Mouse (Mus musculus) liver, embryonic 12.5 days (tissue): ENCODE data around the gene Eif4ebp2. TPM values are rescaled to one million over a fixed set of nuclear protein-coding genes. Genes with fewer than 3 reads are reported as not detected.

ENCODE experiments used
- ATAC-seq: fragments of 200-750 bp; cut with Nextera tagmentation; 2 replicates; pipeline ENCODE4 v1.8.0; 2017; ENCODE audit warnings: moderate number of reproducible peaks, mild to moderate bottlenecking, moderate library complexity
- H3K27ac ChIP-seq: fragments of 300-500 bp; sonication (generic); 2 replicates; pipeline ENCODE4 v1.5.1; 2016; ENCODE audit warnings: mild to moderate bottlenecking
- H3K27me3 ChIP-seq: fragments of 300-500 bp; sonication (generic); replicated peaks from 2 replicates; pipeline ENCODE4 v1.6.1; 2016; ENCODE audit warnings: mild to moderate bottlenecking, moderate library complexity
- H3K36me3 ChIP-seq: fragments of 300-500 bp; sonication (generic); 2 replicates; pipeline ENCODE4 v1.6.1; 2016; ENCODE audit warnings: mild to moderate bottlenecking, moderate library complexity
- H3K4me1 ChIP-seq: fragments of 300-500 bp; sonication (generic); 2 replicates; pipeline ENCODE4 v1.6.1; 2016
- H3K4me2 ChIP-seq: fragments of 300-500 bp; sonication (generic); 2 replicates; pipeline ENCODE4 v1.6.1; 2016; ENCODE audit warnings: mild to moderate bottlenecking, moderate library complexity
- H3K4me3 ChIP-seq: fragments of 300-500 bp; sonication (generic); 2 replicates; pipeline ENCODE4 v1.5.1; 2016; ENCODE audit warnings: mild to moderate bottlenecking, moderate library complexity
- H3K9ac ChIP-seq: fragments of 300-500 bp; sonication (generic); 2 replicates; pipeline ENCODE4 v1.6.1; 2016; ENCODE audit warnings: mild to moderate bottlenecking, moderate library complexity
- H3K9me3 ChIP-seq: fragments of 300-500 bp; sonication (generic); replicated peaks from 2 replicates; pipeline ENCODE4 v1.6.1; 2016; ENCODE audit warnings: mild to moderate bottlenecking, moderate library complexity
- WGBS: fragments of 180-500 bp; shearing (Covaris S2); methylation state at CpG from one replicate; pipeline ENCODE4 v1.1.7; 2016; ENCODE audit not compliant: insufficient replicate concordance; 5-methylcytosine and 5-hydroxymethylcytosine counted together
- polyA plus RNA-seq: library from polyadenylated mRNA; unstranded; fragments of >200 nt; fragmentation: Nextera tagmentation; extraction: Ambion mirVana; gene quantifications from 2 replicates; pipeline ENCODE4 v1.2.1, GENCODE M21; 2016

Gene Eif4ebp2
- 55.2 and 57.6 TPM in 2 replicates for polyA plus RNA-seq

DNA sequence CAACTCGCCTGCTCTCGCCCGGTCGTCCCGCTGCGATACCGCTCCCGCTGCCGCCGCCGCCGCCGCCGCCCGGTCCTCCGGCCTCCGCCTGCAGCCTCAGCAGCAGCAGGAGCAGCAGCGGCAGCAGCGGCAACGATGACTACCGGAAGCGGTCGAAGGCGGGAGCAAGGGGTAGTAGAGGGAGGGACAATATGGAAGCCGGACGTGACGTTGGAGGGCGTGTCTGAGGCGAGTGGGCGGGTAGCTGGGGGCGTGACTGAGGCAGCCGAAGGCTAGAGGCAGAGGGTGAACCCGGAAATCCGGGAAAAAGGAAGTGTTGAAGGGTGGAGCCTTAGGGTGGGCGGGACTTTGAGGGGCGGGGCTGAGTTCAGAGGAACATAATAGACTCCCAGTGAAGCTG is at the start of gene Eif4ebp2:
TSS of gene Eif4ebp2 (minus strand) at position 17 of the 400 bp plus-strand sequence.
- Histone ChIP-seq H3K4me3 (peak within 1 kb of the TSS; percentile 78), H3K9me3 (no peaks in the 10 kb centered on the region), H3K27ac (peak within 1 kb of the TSS; percentile 92), H3K9ac (peak within 1 kb of the TSS; percentile 87), H3K36me3 (peaks cover 31% of the 10 kb centered on the region), H3K4me1 (peaks cover 46% of the 10 kb centered on the region), H3K4me2 (peak within 1 kb of the TSS; percentile 75), H3K27me3 (no peaks in the 10 kb centered on the region)
- ATAC-seq = peak; percentile 96
- WGBS = under 1% methylated on average over 36 of the region's 36 CpGs

DNA sequence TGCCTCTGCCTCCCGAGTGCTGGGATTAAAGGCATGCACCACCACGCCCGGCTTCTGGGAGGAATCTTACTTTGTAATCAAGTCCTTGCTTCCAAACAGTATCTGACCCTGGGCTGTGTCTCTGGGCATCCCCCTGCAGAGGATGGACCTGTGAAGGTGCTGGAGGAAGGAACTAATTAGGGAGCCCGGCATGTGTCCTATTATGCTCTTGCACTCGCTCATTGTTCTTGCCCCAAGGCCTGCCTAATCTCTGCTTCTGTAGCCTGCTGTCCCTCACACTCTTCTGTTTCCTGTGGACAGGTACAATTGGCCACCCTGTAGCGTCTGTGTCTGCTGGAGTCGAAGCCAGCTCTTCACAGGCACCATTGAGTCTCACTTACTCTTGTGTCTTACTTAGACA is 48.3 kb upstream of the Eif4ebp2 start:
- WGBS = 61% methylated on average over 7 of the region's 7 CpGs
- no peaks in the 10 kb centered on the region; the same call in 1 of the 2 replicates for H3K9me3 ChIP-seq
- no peak overlapping the region for H3K4me3 ChIP-seq
- no peak overlapping the region for H3K9ac ChIP-seq
- no peak for ATAC-seq
- no peaks in the 10 kb centered on the region for H3K27me3 ChIP-seq
- no peak overlapping the region for H3K27ac ChIP-seq
- H3K36me3 ChIP-seq = no peaks in the 10 kb centered on the region; the same call in 1 of the 2 replicates
- H3K4me2 ChIP-seq = no peak overlapping the region
- H3K4me1 ChIP-seq = peaks cover 8% of the 10 kb centered on the region; the same call in 1 of the 2 replicates

DNA sequence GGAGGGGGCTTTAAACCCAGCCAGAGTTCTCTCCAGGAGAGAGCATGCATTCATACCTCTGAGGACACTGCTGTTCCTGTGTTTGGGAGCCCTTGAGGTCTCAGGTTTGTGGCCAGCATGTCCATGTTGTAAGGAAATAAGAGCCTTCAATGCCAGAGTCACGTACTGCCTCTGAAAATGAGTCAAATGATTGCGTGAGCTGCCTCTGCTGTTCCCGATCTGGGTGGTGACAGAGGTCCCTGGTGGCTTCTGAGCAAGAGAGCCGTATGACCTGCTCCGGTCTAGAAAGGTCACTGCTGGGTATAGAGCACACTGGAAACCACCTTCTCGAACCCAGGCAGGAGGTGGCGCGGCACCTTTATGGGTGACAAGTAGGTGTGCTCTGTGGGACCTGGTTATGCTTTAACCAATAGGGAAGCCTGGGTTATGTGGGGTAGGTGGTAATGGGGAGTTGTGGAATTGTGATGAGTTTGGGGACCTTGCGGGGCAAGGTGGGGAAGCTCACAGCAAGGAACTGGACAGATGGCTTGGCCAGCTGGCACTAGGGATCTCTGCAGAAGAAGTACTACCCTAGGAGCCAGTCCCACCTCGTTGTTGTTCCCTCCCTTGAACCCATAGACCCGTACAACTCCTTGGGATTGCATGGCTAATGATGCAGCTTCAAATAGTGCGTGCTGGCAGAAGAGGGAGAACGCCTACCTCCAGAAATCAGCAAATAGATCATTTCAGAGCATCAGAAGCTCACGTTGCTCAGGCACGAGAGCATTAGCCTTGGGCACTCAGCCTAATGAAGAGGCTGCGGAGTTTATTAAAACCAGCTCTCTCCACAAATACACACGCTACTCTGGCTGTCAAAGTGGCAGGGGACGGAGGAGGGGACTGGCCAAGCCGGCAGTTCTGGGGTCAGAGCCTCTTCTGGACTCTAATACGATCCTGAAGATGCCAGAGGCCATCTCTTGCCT is 47.3 kb upstream of the Eif4ebp2 start:
- no peaks in the 10 kb centered on the region; the same call in 1 of the 2 replicates for H3K9me3 ChIP-seq
- no peaks in the 10 kb centered on the region for H3K27me3 ChIP-seq
- H3K9ac ChIP-seq = no peak overlapping the region
- no peak for ATAC-seq
- no peak overlapping the region for H3K27ac ChIP-seq
- peaks cover 17% of the 10 kb centered on the region for H3K4me1 ChIP-seq
- 81% methylated on average over 20 of the region's 20 CpGs for WGBS
- H3K36me3 ChIP-seq = no peaks in the 10 kb centered on the region; the same call in 1 of the 2 replicates
- no peak overlapping the region for H3K4me3 ChIP-seq
- H3K4me2 ChIP-seq = no peak overlapping the region

DNA sequence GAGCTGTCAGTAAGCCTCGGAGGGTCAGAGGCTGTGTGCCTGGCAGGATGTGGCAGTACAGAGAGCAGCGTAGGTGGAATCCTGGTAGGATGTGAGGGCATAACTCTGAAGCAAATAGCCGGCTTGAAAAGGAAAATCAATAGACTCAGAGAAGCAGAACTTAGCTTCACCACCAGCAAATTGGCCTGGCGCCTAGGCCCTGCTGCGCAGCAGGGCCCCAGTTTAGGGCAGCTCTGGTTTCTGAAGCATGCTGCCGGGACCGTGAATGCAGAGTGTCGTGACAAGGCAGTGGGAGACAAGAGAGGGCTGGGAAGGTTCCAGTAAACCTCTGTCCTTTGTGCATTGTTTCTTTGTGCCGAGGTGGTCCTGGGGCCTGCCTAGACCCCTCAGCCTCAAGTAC is 43.8 kb upstream of the Eif4ebp2 start:
- H3K27ac ChIP-seq = 0 out of 2 replicates have a peak overlapping the region, but pooled peaks have one; percentile 41
- no peak overlapping the region for H3K4me3 ChIP-seq
- H3K27me3 ChIP-seq = no peaks in the 10 kb centered on the region
- H3K4me2 ChIP-seq = no peak overlapping the region
- ATAC-seq = no peak
- peaks cover 43% of the 10 kb centered on the region for H3K4me1 ChIP-seq
- no peaks in the 10 kb centered on the region for H3K9me3 ChIP-seq
- no peaks in the 10 kb centered on the region; the same call in 1 of the 2 replicates for H3K36me3 ChIP-seq
- 72% methylated on average over 9 of the region's 9 CpGs for WGBS
- H3K9ac ChIP-seq = no peak overlapping the region

DNA sequence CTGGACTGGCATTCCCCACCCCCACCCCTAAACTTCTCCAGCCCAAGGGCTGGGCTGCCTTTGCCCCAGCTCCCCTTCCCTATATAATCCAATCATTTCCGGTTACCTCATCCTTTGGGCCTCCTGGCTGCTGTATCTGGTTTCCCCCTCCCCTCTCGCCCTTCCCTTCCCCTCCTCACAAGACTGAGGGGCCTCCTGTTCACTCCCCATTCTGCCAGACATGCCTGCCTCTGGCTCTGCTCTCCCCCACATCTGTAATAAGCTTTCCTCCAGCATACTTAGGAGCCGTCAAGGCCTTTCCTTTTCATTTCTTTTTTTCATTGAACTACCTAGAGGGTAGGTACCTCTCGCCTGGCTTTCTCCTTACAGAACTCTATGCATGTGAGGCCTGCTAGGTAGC is 43.0 kb upstream of the Eif4ebp2 start:
- H3K4me3 ChIP-seq = no peak overlapping the region
- peaks cover 51% of the 10 kb centered on the region for H3K4me1 ChIP-seq
- 57% methylated on average over 4 of the region's 4 CpGs for WGBS
- ATAC-seq = no peak
- H3K27me3 ChIP-seq = no peaks in the 10 kb centered on the region
- H3K36me3 ChIP-seq = no peaks in the 10 kb centered on the region; the same call in 1 of the 2 replicates
- H3K9me3 ChIP-seq = no peaks in the 10 kb centered on the region
- H3K4me2 ChIP-seq = no peak overlapping the region
- no peak overlapping the region for H3K9ac ChIP-seq
- H3K27ac ChIP-seq = 0 out of 2 replicates have a peak overlapping the region, but pooled peaks have one; percentile 3

DNA sequence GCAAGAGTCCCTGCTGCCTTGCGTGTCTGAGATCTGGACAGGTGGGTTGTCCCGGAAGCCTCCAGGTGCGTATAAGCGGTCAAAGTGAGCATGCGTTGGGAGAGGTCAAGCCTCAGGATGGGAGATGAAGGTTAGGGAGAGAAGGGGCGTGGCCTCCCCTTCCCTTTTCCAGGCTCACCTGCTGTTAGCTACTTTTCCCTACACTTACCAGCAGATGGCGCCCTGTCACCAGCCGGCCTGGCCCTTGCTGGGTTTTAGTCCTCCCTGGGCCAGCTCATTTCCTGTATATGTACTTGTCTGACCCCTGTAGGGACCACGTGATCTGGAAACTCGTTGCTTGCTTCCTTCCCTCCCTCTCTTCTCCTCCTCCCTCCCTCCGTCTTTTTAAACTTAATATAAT is 39.6 kb upstream of the Eif4ebp2 start:
- Histone ChIP-seq H3K27me3 (no peaks in the 10 kb centered on the region), H3K27ac (peak overlapping the region; percentile 95), H3K4me2 (peak overlapping the region; percentile 82), H3K9me3 (no peaks in the 10 kb centered on the region), H3K4me1 (peaks cover 72% of the 10 kb centered on the region), H3K9ac (peak overlapping the region; percentile 63), H3K4me3 (peak overlapping the region; percentile 42), H3K36me3 (no peaks in the 10 kb centered on the region)
- peak; percentile 80 for ATAC-seq
- WGBS = 6% methylated on average over 11 of the region's 11 CpGs

DNA sequence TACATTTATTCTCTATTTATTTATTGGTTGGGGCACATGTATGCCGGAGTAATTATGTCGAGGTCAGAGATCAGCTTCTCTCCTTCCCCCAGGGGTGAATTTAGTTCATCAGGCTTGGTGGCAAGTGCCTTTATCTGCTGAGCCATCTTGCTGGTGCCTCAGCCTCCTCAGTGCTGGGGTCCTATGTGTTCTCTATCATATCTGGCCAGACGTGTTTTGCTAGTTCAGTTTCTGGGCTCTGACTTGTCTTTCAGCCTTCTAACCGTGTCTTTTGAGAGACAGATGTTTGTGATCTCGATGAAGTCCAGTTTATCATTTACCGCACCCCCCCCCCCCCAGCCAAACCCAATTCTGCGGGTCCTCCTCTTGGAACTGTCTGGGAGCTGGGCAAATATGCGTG is 39.1 kb upstream of the Eif4ebp2 start:
- H3K27me3 ChIP-seq = no peaks in the 10 kb centered on the region
- WGBS = 13% methylated on average over 8 of the region's 8 CpGs
- H3K9ac ChIP-seq = peak overlapping the region; percentile 63
- peaks cover 76% of the 10 kb centered on the region for H3K4me1 ChIP-seq
- peak; percentile 88 for ATAC-seq
- H3K9me3 ChIP-seq = no peaks in the 10 kb centered on the region
- no peaks in the 10 kb centered on the region for H3K36me3 ChIP-seq
- H3K27ac ChIP-seq = peak overlapping the region; percentile 95
- peak overlapping the region; percentile 42 for H3K4me3 ChIP-seq
- H3K4me2 ChIP-seq = peak overlapping the region; percentile 82

DNA sequence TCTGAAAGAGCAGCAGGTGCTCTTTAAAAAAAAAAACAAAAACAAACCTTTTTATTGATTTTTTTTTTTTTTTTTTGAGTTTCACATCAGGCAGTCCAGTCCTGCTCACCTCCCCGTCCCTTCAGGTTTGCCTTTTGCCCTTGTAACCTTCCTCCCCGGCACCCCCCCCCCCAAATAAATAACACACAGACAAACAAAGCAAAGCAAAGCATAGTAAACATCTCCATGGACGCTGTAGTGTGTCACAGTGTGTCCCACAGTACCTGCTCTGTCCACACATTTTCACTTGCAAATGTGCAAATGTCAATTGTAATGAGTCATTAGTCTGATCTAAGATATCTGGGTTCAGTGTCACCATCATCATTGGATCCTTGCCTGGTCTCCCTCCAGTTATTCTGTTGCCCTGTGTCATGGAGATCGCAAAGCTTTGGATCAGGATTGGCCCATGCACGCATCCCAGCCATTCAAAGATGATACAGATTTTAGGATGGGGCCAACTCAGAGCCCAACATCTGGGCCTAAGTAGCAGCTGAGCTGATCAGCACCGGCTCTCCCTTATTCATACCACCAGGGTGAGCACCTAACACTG is 36.2 kb upstream of the Eif4ebp2 start:
- no peaks in the 10 kb centered on the region for H3K9me3 ChIP-seq
- peaks cover 62% of the 10 kb centered on the region for H3K4me1 ChIP-seq
- ATAC-seq = no peak
- H3K36me3 ChIP-seq = no peaks in the 10 kb centered on the region
- H3K4me2 ChIP-seq = no peak overlapping the region
- peak overlapping the region; percentile 10; the same call in 1 of the 2 replicates for H3K27ac ChIP-seq
- no peak overlapping the region for H3K4me3 ChIP-seq
- no peaks in the 10 kb centered on the region for H3K27me3 ChIP-seq
- no peak overlapping the region for H3K9ac ChIP-seq
- WGBS = 74% methylated on average over 6 of the region's 6 CpGs

DNA sequence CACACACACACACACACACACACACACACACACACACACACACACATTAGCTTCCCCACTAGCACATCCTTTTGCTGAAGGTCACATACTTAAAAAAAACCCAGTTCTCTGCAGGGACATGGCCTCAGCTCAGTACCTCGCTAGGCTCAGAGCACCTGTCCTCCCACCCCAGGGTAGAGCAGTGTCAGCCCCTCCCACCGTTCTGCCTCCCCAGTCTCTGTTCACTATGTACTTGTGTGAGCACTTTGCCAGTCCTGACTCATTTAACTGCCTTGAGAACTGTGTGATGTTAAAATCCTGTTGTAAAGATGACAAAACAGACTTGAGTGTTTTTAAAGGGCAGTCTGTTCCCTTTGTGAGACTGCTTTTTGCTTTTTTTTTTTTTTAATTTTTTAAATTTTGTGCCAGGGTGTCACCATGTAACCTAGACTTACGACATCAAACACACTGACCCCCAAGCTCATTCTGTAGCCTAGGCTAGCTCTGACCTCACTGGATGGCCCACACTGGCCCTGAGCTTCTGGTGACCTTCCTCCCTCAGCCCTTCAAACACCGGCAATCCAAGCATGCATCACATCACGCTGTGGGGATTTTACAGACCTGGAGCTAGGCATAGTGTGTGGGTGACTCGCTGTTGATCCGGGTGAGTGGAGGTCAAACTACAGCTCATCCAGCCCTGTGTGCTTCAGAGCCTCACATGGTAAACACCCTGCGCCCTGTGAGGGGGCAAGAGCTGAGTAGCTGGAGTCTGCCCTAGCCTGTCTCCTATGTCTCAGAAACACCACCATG is 34.3 kb upstream of the Eif4ebp2 start:
- Histone ChIP-seq H3K27me3 (no peaks in the 10 kb centered on the region), H3K4me1 (peaks cover 51% of the 10 kb centered on the region), H3K9me3 (no peaks in the 10 kb centered on the region), H3K36me3 (no peaks in the 10 kb centered on the region), H3K4me3 (no peak overlapping the region), H3K4me2 (no peak overlapping the region), H3K27ac (no peak overlapping the region; the same call in 1 of the 2 replicates), H3K9ac (no peak overlapping the region)
- 81% methylated on average over 8 of the region's 8 CpGs for WGBS
- ATAC-seq = no peak

DNA sequence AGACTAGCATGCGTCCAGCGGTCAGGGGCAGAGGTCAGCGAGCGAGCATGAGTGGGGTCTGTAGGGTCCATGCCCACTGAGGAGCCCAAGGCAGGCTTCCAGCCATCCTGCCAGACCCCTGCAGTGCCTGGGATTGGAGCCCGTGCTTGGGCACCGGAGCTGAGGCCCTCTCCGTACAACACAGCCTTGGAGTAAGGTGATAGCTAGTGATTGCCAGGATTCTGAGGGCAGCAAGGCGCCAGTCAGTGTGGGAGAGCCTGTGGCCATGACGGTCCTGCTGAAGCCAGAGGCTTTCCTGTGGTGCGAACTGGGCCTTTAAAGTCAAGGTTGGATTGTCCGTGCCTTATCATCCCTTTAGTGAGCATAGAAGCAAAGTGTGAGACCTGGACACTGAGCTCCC is 32.3 kb upstream of the Eif4ebp2 start:
- Histone ChIP-seq H3K9me3 (no peaks in the 10 kb centered on the region), H3K4me1 (peaks cover 36% of the 10 kb centered on the region), H3K27ac (no peak overlapping the region), H3K27me3 (no peaks in the 10 kb centered on the region), H3K4me2 (no peak overlapping the region), H3K9ac (no peak overlapping the region), H3K4me3 (no peak overlapping the region), H3K36me3 (no peaks in the 10 kb centered on the region)
- no peak for ATAC-seq
- 82% methylated on average over 11 of the region's 11 CpGs for WGBS

DNA sequence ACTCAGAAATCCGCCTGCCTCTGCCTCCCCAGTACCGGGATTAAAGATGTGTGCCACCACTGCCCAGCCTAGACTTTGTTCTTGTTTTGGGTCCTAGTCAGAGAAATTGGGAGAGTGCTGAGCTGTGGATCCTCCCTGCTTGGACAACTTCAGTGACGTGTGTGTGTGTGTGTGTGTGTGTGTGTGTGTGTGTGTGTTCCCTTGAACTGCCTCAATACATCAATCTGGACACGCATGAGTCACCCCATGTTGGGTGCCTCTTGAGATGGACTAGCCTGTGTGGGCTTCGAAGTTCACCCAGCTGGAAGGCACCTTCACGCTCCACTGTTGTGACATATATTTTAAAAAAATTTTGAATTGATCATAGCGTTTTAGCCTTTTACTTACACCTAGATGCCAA is 30.3 kb upstream of the Eif4ebp2 start:
- Histone ChIP-seq H3K4me2 (no peak overlapping the region), H3K36me3 (no peaks in the 10 kb centered on the region), H3K4me1 (peaks cover 30% of the 10 kb centered on the region), H3K27ac (no peak overlapping the region), H3K27me3 (no peaks in the 10 kb centered on the region), H3K4me3 (no peak overlapping the region), H3K9me3 (no peaks in the 10 kb centered on the region), H3K9ac (no peak overlapping the region)
- ATAC-seq = no peak
- 83% methylated on average over 7 of the region's 7 CpGs for WGBS
